Mouse (Mus musculus): ENCODE measurements at regions not wholly inside any gene's neighbourhood (a gene's known extent, or its start where the extent isn't known, plus 50 kb on each side); places are given as distances from the start of the nearest gene placed in this dataset.

DNA sequence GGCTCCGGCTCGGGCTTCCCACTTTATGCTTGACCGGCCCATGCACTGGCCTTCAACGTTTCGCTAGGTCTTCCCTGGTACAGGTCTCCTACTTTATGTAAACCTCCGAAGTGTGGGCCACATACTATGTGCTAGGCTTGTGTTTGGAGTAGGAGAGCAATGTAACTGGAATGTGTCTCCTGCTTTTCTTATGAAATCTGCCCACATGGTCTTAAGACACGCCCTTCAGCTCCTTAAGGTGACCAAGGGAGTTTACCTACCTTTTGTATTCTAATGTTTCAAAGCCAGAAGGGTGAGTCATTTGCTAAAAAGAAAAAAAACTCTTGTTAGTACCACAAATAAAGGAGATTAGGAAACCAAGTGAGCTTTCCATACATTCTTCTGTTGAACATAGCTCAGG, 385.0 kb downstream of the Sox2 start:
- TF ChIP-seq CTCF (IDR thresholded peaks at IDR 0.05; ENCODE audit: extremely low read depth, insufficient read length, insufficient replicate concordance, low read depth, low read length) (no peak), POLR2A (IDR thresholded peaks at IDR 0.05; ENCODE audit: low read depth, low read length) (no peak)
